Mouse (Mus musculus) spleen, adult 2 months (tissue): ENCODE measurements around the gene Gm49354. TPM values are rescaled to one million over a fixed set of nuclear protein-coding genes. Genes with fewer than 3 reads are reported as not detected.

Experiments
- DNase-seq, 2 experiments: peaks; one replicate each; pipeline versions ENCODE4 v3.0.0 to v3.0.0-alpha.2; 2012 to 2021; ENCODE audit warnings: low spot score in 2 of 2, low read depth in 1 of 2
- H3K27ac ChIP-seq: fragments of 200-500 bp; 2 replicates; pipeline ENCODE4 v1.5.1; 2012; ENCODE audit warnings: low read length, inconsistent platforms; ENCODE audit not compliant: insufficient read depth
- H3K27me3 ChIP-seq: fragments of 200-500 bp; 2 replicates; pipeline ENCODE4 v1.6.1; 2012; ENCODE audit warnings: mild to moderate bottlenecking, moderate library complexity, low read length, inconsistent platforms; ENCODE audit not compliant: control insufficient read depth, insufficient read depth
- H3K36me3 ChIP-seq: fragments of 200-500 bp; 2 replicates; pipeline ENCODE4 v1.6.1; 2012; ENCODE audit warnings: mild to moderate bottlenecking, low read length, inconsistent platforms; ENCODE audit not compliant: control insufficient read depth, insufficient read depth
- H3K4me1 ChIP-seq: fragments of 200-500 bp; 2 replicates; pipeline ENCODE4 v1.6.1; 2011; ENCODE audit warnings: inconsistent platforms; ENCODE audit not compliant: control insufficient read depth, insufficient read depth, insufficient read length
- H3K4me3 ChIP-seq: fragments of 200-500 bp; 2 replicates; pipeline ENCODE4 v1.5.1; 2011; ENCODE audit warnings: mild to moderate bottlenecking, inconsistent platforms; ENCODE audit not compliant: insufficient read depth, insufficient read length; ENCODE audit errors: extremely low read depth
- CTCF ChIP-seq: fragments of 200-500 bp; IDR thresholded peaks from 2 replicates; pipeline ENCODE4 v1.5.1; 2011; ENCODE audit warnings: mild to moderate bottlenecking, inconsistent platforms; ENCODE audit not compliant: insufficient read depth, insufficient read length, insufficient replicate concordance; ENCODE audit errors: extremely low read depth
- POLR2A ChIP-seq: fragments of 200-500 bp; IDR thresholded peaks from 2 replicates; pipeline ENCODE4 v1.6.1; 2011; ENCODE audit warnings: low read depth, low read length, inconsistent platforms
- WGBS: fragments of 180-500 bp; shearing (Covaris S2); methylation state at CpG from one replicate; pipeline ENCODE4 v1.1.7; 2018; 5-methylcytosine and 5-hydroxymethylcytosine counted together
- polyA plus RNA-seq: library from polyadenylated mRNA; depleted of rRNA; stranded (reverse); fragments of >200 nt; gene quantifications from 2 replicates; pipeline ENCODE4 v1.2.3, GENCODE M21; 2012

Gene Gm49354
- polyA plus RNA-seq, 1 experiment = not detected

GRCm38 (mm10) chr13:59746711-59747110, 35.3 kb downstream of the Gm49354 start, which contains the start of gene 1700014D04Rik:
TSS of gene 1700014D04Rik (minus strand) at chr13:59746752.
- Histone ChIP-seq H3K27ac (no peak within 1 kb of the TSS), H3K36me3 (no peaks in the 10 kb centered on the region), H3K27me3 (no peaks in the 10 kb centered on the region), H3K4me3 (no peak within 1 kb of the TSS), H3K4me1 (no peaks in the 10 kb centered on the region)
- no peak for TF ChIP-seq CTCF
- TF ChIP-seq POLR2A = no peak
- WGBS = 95% methylated on average over 9 of the region's 9 CpGs
- no peak for DNase-seq

- Histone ChIP-seq H3K36me3 (no peaks in the 10 kb centered on the region), H3K4me3 (no peak overlapping the region), H3K27ac (no peak overlapping the region), H3K4me1 (no peaks in the 10 kb centered on the region), H3K27me3 (no peaks in the 10 kb centered on the region)
- TF ChIP-seq CTCF (no peak), POLR2A (no peak)
- WGBS = 97% methylated on average over 6 of the region's 6 CpGs
- DNase-seq = no peak
Observed at GRCm38 (mm10) chr13:59746164-59746563, 35.9 kb downstream of the Gm49354 start.

DNA sequence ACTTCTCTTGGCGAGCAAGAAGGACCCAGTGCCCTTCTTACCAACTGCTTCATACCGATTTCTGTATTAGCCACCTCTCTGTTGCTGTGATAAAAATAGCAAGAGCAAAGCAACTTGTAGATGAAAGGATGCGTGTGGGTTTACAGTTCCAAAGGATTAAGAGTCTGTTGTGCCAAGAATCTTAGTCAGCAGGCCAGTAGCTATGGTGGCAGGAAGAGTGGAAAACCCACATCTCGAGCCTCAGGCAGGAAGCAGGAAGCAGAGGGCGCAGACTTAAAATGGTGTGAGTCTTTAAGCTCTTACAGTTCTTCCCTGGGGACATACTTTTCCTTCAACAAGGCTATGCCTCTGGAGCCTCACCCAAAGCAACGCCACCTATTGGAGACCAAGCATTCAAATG, 36.6 kb downstream of the Gm49354 start:
- Histone ChIP-seq H3K27me3 (no peaks in the 10 kb centered on the region), H3K4me3 (no peak overlapping the region), H3K4me1 (no peaks in the 10 kb centered on the region), H3K36me3 (no peaks in the 10 kb centered on the region), H3K27ac (no peak overlapping the region)
- WGBS = 44% methylated on average over 6 of the region's 6 CpGs
- no peak for TF ChIP-seq CTCF
- TF ChIP-seq POLR2A = no peak
- DNase-seq = no peak

DNA sequence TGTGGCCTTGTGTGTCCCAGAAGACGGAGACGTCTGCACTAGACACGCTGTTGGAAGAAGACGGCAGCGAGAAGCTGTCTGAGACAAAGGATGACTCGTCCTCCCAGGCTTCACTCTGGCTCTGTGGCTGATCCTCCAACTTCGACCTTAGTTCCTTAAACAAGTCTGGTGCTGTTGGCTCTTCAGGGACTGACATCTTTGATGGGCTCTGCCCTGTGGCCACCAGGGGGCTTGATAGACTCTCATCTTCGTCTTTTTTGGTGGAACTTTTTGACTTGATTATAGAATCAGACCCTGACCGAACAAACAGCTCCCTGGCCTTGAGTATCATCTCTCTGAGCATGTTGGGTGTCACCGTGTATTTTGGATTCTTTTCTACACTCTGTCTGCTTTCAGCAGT, 40.3 kb downstream of the Gm49354 start:
- H3K4me3 ChIP-seq = no peak overlapping the region
- no peaks in the 10 kb centered on the region for H3K27me3 ChIP-seq
- no peak for DNase-seq
- H3K27ac ChIP-seq = no peak overlapping the region
- TF ChIP-seq CTCF = no peak
- TF ChIP-seq POLR2A = no peak
- no peaks in the 10 kb centered on the region for H3K4me1 ChIP-seq
- H3K36me3 ChIP-seq = no peaks in the 10 kb centered on the region
- 44% methylated on average over 10 of the region's 10 CpGs for WGBS

- H3K4me3 ChIP-seq = no peak overlapping the region
- TF ChIP-seq CTCF = no peak
- no peak for TF ChIP-seq POLR2A
- H3K27me3 ChIP-seq = no peaks in the 10 kb centered on the region
- H3K4me1 ChIP-seq = no peaks in the 10 kb centered on the region
- no peak for DNase-seq
- 91% methylated on average over 11 of the region's 11 CpGs for WGBS
- H3K36me3 ChIP-seq = no peaks in the 10 kb centered on the region
- H3K27ac ChIP-seq = no peak overlapping the region
Observed at GRCm38 (mm10) chr13:59741096-59741495, 40.9 kb downstream of the Gm49354 start.

GRCm38 (mm10) chr13:59739397-59739796, 42.6 kb downstream of the Gm49354 start:
- TF ChIP-seq CTCF = no peak
- TF ChIP-seq POLR2A = no peak
- Histone ChIP-seq H3K4me3 (no peak overlapping the region), H3K27ac (peak overlapping the region; percentile 54; the same call in 1 of the 2 replicates), H3K27me3 (no peaks in the 10 kb centered on the region), H3K36me3 (no peaks in the 10 kb centered on the region), H3K4me1 (no peaks in the 10 kb centered on the region)
- 82% methylated on average over 4 of the region's 4 CpGs for WGBS
- DNase-seq = no peak

DNA sequence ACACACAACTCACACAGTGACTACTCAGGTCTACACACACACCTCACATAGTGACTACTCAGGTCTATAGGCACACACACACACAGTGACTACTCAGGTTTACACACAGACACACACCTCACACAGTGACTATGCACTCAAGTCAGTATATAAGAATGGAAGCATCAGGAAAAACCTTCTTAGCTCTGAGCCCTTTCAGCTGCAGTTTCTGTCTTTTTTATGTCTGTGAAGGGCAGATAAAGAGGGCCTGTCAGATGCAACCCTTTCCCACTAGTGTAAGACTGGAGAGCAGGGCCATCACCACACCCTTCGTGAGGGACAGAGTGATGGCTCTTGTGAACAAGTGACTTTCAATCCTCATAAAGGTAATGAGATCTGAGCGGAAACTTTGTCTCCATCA, 43.6 kb downstream of the Gm49354 start:
- DNase-seq = no peak
- TF ChIP-seq POLR2A (no peak), CTCF (no peak)
- H3K27ac ChIP-seq = no peak overlapping the region; the same call in 1 of the 2 replicates
- H3K36me3 ChIP-seq = no peaks in the 10 kb centered on the region
- WGBS = 86% methylated on average over 2 of the region's 2 CpGs
- no peak overlapping the region for H3K4me3 ChIP-seq
- H3K27me3 ChIP-seq = no peaks in the 10 kb centered on the region
- no peaks in the 10 kb centered on the region for H3K4me1 ChIP-seq
